Mouse (Mus musculus): ENCODE measurements around the gene Tmem97.
A peak's percentile ranks its signal among the peaks of the same experiment; 100 is the strongest.
"Not testable (repeated sequence)": the region's sequence is repeated elsewhere in the genome, so short reads cannot be mapped to it uniquely, and the experiment has no call there.

The Tmem97 gene

GRCm38 (mm10) chr11:78550168-78551058 is at the start of gene Tmem97:
TSS of gene Tmem97 (minus strand) at chr11:78550777.
- peak; percentile 88 for DNase-seq (ENCODE audit: low read depth, low spot score)

GRCm38 (mm10) chr11:78600051-78600450 is 49.5 kb upstream of the Tmem97 start:
- DNase-seq (ENCODE audit: low read depth, low spot score): no peak

- DNase-seq (ENCODE audit: low read depth, low spot score): no peak
Observed at GRCm38 (mm10) chr11:78598763-78599415, 48.3 kb upstream of the Tmem97 start.

DNA sequence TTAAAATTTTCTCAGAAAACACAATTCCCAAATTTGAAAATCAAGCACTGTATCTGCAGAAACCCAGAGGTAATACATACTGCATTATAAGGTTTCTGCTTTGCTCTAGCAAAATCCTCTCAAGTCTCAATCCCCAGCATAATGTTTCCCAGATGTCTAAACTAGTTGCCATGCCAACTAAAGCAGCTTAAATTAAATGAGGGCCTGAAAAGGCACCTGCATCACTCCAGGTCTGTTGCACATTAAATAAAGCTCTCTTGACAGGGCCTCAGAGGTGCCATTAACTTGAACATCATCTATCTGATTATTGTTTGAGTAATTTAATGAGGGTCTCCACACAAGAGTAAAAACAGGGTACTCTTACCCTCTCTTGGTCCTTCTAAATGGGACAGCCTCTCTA is 46.2 kb upstream of the Tmem97 start:
- peak; percentile 21 for DNase-seq (ENCODE audit: low read depth, low spot score)

GRCm38 (mm10) chr11:78595773-78596172 is 45.2 kb upstream of the Tmem97 start:
- DNase-seq (ENCODE audit: low read depth, low spot score): no peak

DNA sequence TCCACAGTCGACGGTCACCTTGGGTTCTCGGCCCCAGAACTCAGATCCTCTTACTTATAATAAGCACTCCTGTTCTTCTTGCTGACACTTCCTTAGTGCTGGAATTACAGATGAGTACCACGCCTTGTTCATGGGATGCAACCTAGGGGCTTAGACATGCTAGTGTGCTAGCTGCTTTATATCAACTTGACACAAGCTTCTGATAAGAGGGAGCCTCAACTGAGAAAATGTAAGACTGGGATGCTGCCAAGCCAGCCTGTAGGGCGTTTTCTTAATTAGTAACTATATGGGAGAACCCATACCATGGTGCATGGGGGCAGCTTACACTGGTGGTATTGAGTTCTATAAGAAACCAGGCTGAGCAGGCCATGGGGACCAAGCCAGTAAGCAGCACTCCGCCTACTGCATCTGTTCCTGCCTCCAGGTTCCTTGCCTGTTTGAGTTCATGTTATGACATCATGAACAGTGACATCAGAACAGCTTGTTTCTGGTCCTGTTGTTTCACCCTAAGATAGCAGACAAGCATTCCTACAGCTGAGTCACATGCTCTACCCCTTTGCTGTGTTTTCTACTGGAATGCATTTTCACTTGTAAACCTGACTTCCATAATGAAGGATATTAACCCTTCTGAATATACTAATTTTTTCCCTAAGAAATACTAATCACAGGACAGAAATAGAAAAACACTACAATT is 43.8 kb upstream of the Tmem97 start:
- no peak for DNase-seq (ENCODE audit: low read depth, low spot score)

DNA sequence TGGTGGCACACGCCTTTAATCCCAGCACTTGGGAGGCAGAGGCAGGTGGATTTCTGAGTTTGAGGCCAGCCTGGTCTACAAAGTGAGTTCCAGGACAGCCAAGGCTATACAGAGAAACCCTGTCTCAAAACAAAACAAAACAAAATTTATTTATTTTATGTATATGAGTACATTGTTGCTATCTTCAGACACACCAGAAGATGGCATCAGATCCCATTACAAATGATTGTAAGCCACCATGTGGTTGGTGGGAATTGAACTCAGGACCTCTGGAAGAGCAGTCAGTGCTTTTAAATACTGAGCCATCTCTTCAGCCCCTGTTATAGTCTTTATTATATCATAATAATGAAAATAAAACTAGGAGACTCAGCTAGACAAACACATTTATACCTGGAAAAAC is 37.1 kb upstream of the Tmem97 start:
- DNase-seq (ENCODE audit: low read depth, low spot score): not testable (repeated sequence)

DNA sequence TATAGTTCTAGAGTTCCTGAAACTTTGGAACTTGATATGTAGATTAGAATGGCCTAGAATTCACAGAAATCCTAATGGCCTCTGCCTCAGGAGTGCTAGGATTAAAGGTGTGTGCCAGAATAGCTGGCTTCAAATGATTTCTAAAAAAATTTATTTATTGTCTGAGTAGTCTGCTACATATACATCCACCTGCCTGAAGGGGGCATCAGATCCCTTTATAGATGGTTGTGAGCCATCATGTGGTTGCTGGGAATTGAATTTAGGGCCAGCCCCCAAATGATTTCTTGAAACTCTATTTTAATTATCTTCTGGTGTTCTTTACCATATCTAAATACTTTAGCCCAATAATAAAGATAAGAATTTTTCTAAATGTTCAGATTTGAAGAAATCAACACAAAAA is 35.5 kb upstream of the Tmem97 start:
- DNase-seq (ENCODE audit: low read depth, low spot score): no peak

GRCm38 (mm10) chr11:78582848-78583247 is 32.3 kb upstream of the Tmem97 start:
- no peak for DNase-seq (ENCODE audit: low read depth, low spot score)

DNA sequence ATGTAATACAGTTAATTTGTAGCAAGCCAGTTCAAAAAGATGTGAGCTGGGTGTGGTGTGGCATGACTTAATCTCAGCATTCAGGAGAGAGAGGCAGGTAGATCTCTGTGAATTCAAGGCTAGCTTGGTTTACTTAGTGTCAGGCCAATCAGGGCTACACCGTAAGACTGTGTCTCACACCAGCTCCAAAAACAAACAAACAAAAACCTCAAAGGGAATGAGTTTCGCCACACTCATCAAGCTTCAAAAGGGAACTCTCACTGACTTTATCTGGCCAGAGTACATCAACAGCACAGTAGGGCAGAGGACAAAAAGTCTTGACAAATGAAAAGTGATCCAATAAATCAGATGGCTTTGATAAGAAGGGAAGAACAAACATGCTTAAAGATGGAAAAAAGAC is 24.4 kb upstream of the Tmem97 start:
- DNase-seq (ENCODE audit: low read depth, low spot score): no peak

- DNase-seq (ENCODE audit: low read depth, low spot score): no peak
Observed at GRCm38 (mm10) chr11:78574536-78574935, 24.0 kb upstream of the Tmem97 start.

DNA sequence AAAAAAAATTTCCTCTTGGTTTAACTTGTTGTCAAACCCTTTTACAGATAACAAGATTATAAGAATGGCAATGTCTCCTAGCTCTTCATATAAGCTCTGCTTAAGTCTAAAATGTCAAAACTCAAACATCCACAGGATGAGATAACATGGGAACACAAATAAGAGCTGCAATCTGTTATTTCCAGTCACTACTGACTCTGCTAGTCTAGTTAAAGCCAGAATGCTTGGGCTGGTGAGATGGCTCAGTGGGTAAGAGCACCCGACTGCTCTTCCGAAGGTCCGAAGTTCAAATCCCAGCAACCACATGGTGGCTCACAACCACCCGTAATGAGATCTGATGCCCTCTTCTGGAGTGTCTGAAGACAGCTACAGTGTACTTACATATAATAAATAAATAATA is 23.5 kb upstream of the Tmem97 start:
- DNase-seq (ENCODE audit: low read depth, low spot score): not testable (repeated sequence)

GRCm38 (mm10) chr11:78571854-78572253 is 21.3 kb upstream of the Tmem97 start:
- no peak for DNase-seq (ENCODE audit: low read depth, low spot score)

DNA sequence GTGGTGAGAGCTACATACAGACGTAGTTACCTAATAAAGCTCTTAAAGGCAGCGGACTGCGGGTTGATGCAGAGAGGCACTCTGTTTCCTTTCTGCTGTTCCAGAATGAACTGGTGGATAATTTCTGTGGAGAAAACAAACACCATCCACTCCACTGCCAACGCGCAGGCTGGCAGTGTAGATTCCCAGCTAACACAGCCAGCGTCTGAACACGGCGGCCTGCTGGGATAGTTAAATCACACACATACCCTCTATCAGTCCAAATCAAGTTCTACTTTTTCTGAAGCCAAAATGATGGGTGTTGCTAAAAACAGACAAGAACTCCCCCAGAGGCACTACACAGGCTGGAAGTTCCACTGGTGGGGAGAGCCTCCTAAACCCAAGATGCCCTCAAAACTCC is 20.9 kb upstream of the Tmem97 start:
- no peak for DNase-seq (ENCODE audit: low read depth, low spot score)

GRCm38 (mm10) chr11:78569806-78570205 is 19.2 kb upstream of the Tmem97 start:
- DNase-seq (ENCODE audit: low read depth, low spot score): no peak

GRCm38 (mm10) chr11:78568827-78569226 is 18.2 kb upstream of the Tmem97 start:
- DNase-seq (ENCODE audit: low read depth, low spot score): no peak

DNA sequence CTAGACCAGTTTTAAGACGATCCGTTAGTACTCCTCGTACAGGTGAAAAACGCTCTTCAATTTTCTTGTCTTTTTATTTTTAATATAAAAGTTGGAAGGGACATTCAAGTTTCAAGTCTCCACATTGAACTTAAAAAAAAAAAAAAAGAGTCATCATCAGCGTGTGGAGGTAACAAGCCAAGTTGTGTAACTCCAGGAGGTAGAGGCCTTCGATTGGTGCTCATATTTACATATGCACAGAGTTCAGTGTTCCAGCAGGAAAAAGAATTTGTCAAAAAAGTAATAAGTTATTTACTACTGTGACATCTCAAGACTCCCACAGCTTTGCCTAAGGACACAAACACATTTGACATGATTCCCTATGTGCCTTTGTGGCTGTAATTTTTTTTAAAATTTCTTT is 17.0 kb upstream of the Tmem97 start:
- DNase-seq (ENCODE audit: low read depth, low spot score): no peak

- DNase-seq (ENCODE audit: low read depth, low spot score): no peak
Observed at GRCm38 (mm10) chr11:78566775-78567174, 16.2 kb upstream of the Tmem97 start.

DNA sequence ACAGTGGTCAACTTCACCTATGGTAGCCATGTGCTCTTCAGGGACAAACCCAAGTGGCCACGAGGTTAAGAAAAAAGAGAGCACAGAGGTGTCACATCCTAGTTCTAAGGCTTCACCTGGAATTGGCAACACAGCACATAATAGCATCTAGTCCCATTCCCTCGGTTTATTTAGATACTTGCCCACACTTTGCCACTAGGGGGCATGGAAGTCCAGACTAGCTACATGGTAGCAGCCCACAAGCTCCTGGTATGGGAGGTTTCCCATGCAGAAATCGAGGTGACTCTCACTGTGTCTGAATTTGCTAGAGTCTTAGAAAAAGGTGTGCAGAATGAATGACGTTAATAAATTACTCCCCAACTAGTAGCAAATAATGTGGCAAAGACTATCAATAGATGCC is 9.9 kb upstream of the Tmem97 start:
- DNase-seq (ENCODE audit: low read depth, low spot score): peak; percentile 71

GRCm38 (mm10) chr11:78557241-78557640 is 6.7 kb upstream of the Tmem97 start:
- DNase-seq (ENCODE audit: low read depth, low spot score): no peak

- no peak for DNase-seq (ENCODE audit: low read depth, low spot score)
Observed at GRCm38 (mm10) chr11:78556070-78556469, 5.5 kb upstream of the Tmem97 start.

DNA sequence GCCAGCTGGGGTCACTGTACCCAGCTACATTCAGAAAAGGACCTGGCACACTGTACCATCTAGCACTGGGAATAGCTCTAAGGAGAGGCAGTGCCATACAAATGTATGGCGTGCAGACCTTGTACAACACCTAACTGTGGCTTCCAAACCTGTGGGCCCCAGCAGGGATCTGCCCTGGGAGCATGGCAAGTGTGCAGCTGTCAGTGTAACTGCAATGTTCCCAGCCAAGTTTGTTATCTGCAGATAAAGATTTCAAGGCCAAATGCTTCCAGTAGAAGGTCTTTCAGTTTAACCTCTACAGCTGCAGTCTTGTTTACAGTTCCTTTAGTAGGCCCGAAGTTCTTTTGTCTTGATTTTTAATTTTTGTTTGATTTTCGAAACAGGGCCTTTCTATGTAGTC is 5.0 kb upstream of the Tmem97 start:
- DNase-seq (ENCODE audit: low read depth, low spot score): no peak

DNA sequence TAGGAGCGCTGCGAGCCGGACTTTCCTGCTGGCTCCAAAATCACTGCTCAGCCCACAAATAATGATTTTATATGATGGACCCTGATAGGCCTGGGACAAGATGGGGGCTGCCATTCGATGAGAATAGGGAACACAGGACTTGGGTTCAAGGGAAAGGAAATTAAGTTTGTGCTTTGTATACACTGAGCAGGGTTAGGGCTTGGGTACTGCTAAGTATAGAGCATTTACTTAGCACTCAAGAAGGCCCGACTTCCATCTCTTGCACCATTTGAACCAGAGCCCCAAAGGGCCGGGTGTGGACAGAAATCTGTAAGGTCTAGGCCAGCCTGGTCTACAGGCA is 452 bp upstream of the Tmem97 start:
- DNase-seq (ENCODE audit: low read depth, low spot score): no peak
